Mouse (Mus musculus) liver, embryonic 11.5 days (tissue): ENCODE data around the gene Ascc3. TPM values are rescaled to one million over a fixed set of nuclear protein-coding genes. Genes with fewer than 3 reads are reported as not detected.

Experiments used
- ATAC-seq: fragments of 200-750 bp; cut with Nextera tagmentation; replicated peaks from 2 replicates; pipeline ENCODE4 v1.8.0; 2017; ENCODE audit warnings: moderate number of reproducible peaks, mild to moderate bottlenecking, moderate TSS enrichment, moderate library complexity; ENCODE audit not compliant: low FRiP score
- DNase-seq: peaks from one replicate; pipeline ENCODE4 v3.0.0-alpha.2; 2017; ENCODE audit warnings: low spot score
- H3K27ac ChIP-seq: fragments of 300-500 bp; sonication (generic); 2 replicates; pipeline ENCODE4 v1.5.1; 2014; ENCODE audit warnings: mild to moderate bottlenecking, low read depth, low read length, control low read depth
- H3K27me3 ChIP-seq: fragments of 300-500 bp; sonication (generic); replicated peaks from 2 replicates; pipeline ENCODE4 v1.6.1; 2014; ENCODE audit warnings: low read length, mixed read lengths; ENCODE audit not compliant: control insufficient read depth, insufficient read depth
- H3K36me3 ChIP-seq: fragments of 300-500 bp; sonication (generic); 2 replicates; pipeline ENCODE4 v1.6.1; 2014; ENCODE audit warnings: mild to moderate bottlenecking, low read length, moderate library complexity, mixed read lengths; ENCODE audit not compliant: control insufficient read depth, insufficient read depth
- H3K4me1 ChIP-seq: fragments of 300-500 bp; sonication (generic); replicated peaks from 2 replicates; pipeline ENCODE4 v1.6.1; 2014; ENCODE audit warnings: low read length, mixed read lengths; ENCODE audit not compliant: control insufficient read depth, insufficient read depth
- H3K4me2 ChIP-seq: fragments of 300-500 bp; sonication (generic); 2 replicates; pipeline ENCODE4 v1.6.1; 2014; ENCODE audit warnings: mild to moderate bottlenecking, control low read depth, moderate library complexity
- H3K4me3 ChIP-seq: fragments of 300-500 bp; sonication (generic); 2 replicates; pipeline ENCODE4 v1.5.1; 2014; ENCODE audit warnings: low read depth, low read length, control low read depth
- H3K9ac ChIP-seq: fragments of 300-500 bp; sonication (generic); 2 replicates; pipeline ENCODE4 v1.6.1; 2014; ENCODE audit warnings: low read depth, low read length, control low read depth
- H3K9me3 ChIP-seq: fragments of 300-500 bp; sonication (generic); 2 replicates; pipeline ENCODE4 v1.6.1; 2016; ENCODE audit warnings: low read length, inconsistent platforms, mixed read lengths; ENCODE audit not compliant: control insufficient read depth
- WGBS: fragments of 180-500 bp; shearing (Covaris S2); extraction: QIAGEN DNeasy Blood & Tissue Kit; methylation state at CpG from one replicate; pipeline ENCODE4 v1.1.7; 2014; 5-methylcytosine and 5-hydroxymethylcytosine counted together
- polyA plus RNA-seq: library from polyadenylated mRNA; unstranded; fragments of >200 nt; fragmentation: Nextera tagmentation; extraction: Ambion mirVana; gene quantifications from 2 replicates; pipeline ENCODE4 v1.2.1, GENCODE M21; 2014

The Ascc3 gene
- polyA plus RNA-seq, 1 experiment from 2014 or later = 29.0 TPM

DNA sequence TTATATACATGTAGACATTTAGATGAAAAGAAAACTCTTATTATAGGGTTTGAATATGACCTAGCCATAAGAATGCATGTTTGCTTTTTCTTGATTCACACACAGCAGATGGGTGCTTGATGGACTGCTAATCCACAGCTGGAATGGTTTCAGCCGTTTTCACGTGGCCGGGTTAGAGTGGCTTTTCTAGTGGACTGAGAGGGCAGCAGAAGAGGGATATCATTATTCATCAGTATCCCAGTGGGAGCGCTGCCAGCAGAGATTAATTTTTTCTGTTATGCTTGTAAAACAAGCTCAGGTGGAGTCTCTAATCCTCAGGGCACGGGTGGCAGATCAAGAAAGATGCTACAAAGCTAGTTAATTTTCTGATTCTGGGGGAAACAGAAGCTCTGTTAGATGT, 200.4 kb downstream of the Ascc3 start:
- DNase-seq (no peak), ATAC-seq (no peak)
- Histone ChIP-seq H3K9ac (no peak overlapping the region), H3K36me3 (no peaks in the 10 kb centered on the region; the same call in 1 of the 2 replicates), H3K9me3 (no peaks in the 10 kb centered on the region), H3K4me2 (no peak overlapping the region), H3K27me3 (no peaks in the 10 kb centered on the region), H3K4me3 (no peak overlapping the region), H3K4me1 (no peaks in the 10 kb centered on the region), H3K27ac (no peak overlapping the region)
- WGBS = 81% methylated on average over 5 of the region's 5 CpGs

DNA sequence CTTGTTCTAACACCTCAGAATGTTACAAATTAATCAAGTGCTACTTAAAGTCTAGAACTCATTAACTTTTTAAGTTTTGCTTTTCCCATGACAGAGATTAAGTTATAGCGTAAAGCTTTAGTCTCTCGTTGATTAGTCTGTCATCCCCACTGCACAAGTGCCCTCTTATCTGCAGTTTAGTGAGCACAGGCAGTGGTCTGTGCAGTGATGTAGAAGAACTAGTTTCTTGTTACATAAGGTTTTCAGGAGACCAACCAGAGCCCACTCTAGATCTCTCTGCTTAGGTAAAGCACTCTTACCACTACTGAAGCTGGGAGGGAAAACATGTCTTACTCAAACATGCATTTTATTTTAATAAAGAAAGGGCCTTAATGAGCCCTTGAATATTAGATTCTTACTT, 209.1 kb downstream of the Ascc3 start:
- no peaks in the 10 kb centered on the region for H3K9me3 ChIP-seq
- H3K9ac ChIP-seq = no peak overlapping the region
- H3K4me2 ChIP-seq = no peak overlapping the region
- ATAC-seq (no peak), DNase-seq (no peak)
- H3K36me3 ChIP-seq = no peaks in the 10 kb centered on the region
- no peaks in the 10 kb centered on the region for H3K27me3 ChIP-seq
- no peaks in the 10 kb centered on the region for H3K4me1 ChIP-seq
- WGBS = 59% methylated on average over 2 of the region's 2 CpGs
- H3K4me3 ChIP-seq = no peak overlapping the region
- no peak overlapping the region for H3K27ac ChIP-seq

- no peak overlapping the region for H3K9ac ChIP-seq
- DNase-seq (no peak), ATAC-seq (no peak)
- H3K4me1 ChIP-seq = no peaks in the 10 kb centered on the region
- 85% methylated on average over 2 of the region's 2 CpGs for WGBS
- H3K27ac ChIP-seq = no peak overlapping the region
- H3K4me3 ChIP-seq = no peak overlapping the region
- no peak overlapping the region for H3K4me2 ChIP-seq
- no peaks in the 10 kb centered on the region for H3K27me3 ChIP-seq
- no peaks in the 10 kb centered on the region for H3K9me3 ChIP-seq
- no peaks in the 10 kb centered on the region for H3K36me3 ChIP-seq
Measured at GRCm38 (mm10) chr10:50802380-50802779, 209.9 kb downstream of the Ascc3 start.

- H3K27ac ChIP-seq = no peak overlapping the region
- no peaks in the 10 kb centered on the region for H3K27me3 ChIP-seq
- H3K4me2 ChIP-seq = no peak overlapping the region
- no peaks in the 10 kb centered on the region for H3K9me3 ChIP-seq
- no peaks in the 10 kb centered on the region for H3K36me3 ChIP-seq
- 77% methylated on average over 2 of the region's 2 CpGs for WGBS
- DNase-seq = no peak
- H3K4me1 ChIP-seq = no peaks in the 10 kb centered on the region
- H3K9ac ChIP-seq = no peak overlapping the region
- H3K4me3 ChIP-seq = no peak overlapping the region
- ATAC-seq = no peak
Measured at GRCm38 (mm10) chr10:50806166-50806565, 213.7 kb downstream of the Ascc3 start.

GRCm38 (mm10) chr10:50822363-50822762, 229.9 kb downstream of the Ascc3 start:
- Histone ChIP-seq H3K27ac (no peak overlapping the region), H3K9me3 (no peaks in the 10 kb centered on the region), H3K4me3 (no peak overlapping the region), H3K36me3 (peaks cover 2% of the 10 kb centered on the region), H3K4me1 (no peaks in the 10 kb centered on the region), H3K27me3 (no peaks in the 10 kb centered on the region), H3K4me2 (no peak overlapping the region), H3K9ac (no peak overlapping the region)
- no peak for ATAC-seq
- WGBS = 78% methylated on average over 1 of the region's 1 CpGs
- no peak for DNase-seq

DNA sequence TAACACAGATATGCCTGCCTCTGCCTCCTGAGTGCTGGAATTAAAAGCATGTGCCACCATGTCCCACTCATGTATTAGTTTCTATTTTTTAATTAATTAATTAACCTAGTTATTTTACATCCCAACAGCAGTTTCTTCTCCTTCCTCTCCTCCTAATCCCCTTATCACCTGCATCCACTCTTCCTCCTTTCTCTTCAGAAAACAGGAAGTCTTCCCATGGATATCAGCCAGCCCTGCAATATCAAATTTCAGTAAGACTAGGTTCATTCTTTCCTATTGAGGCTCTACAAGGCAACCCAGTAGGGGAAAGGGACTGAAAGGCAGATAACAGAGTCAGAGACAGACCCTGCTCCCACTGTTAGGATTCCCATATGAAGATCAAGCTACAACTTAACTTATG, 234.4 kb downstream of the Ascc3 start:
- no peaks in the 10 kb centered on the region for H3K27me3 ChIP-seq
- no peak overlapping the region for H3K4me3 ChIP-seq
- H3K27ac ChIP-seq = no peak overlapping the region
- no peak overlapping the region for H3K9ac ChIP-seq
- no peak for DNase-seq
- H3K4me2 ChIP-seq = no peak overlapping the region
- H3K36me3 ChIP-seq = peaks cover 2% of the 10 kb centered on the region
- H3K4me1 ChIP-seq = no peaks in the 10 kb centered on the region
- no peaks in the 10 kb centered on the region for H3K9me3 ChIP-seq
- no peak for ATAC-seq

DNA sequence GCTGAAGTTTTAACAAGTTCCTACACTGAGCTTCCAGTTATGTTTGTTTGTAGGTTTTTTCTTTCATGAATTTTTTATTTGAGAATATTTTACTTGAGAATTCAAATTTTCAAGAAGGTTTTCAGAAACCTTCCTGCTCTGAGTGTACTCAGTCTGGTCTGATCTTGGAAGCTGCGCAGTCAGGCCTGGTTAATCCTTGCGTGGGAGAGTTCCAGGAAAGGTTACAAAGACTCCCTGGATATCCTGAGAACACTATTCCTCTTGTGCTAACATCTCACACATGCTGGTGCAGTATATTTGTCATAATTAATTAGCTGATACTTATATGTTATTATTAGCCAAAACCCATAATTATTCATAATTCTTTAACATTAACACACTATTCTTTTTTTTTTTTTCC, 242.1 kb downstream of the Ascc3 start:
- H3K9me3 ChIP-seq = no peaks in the 10 kb centered on the region
- H3K36me3 ChIP-seq = no peaks in the 10 kb centered on the region
- DNase-seq (no peak), ATAC-seq (no peak)
- no peaks in the 10 kb centered on the region for H3K27me3 ChIP-seq
- H3K4me3 ChIP-seq = no peak overlapping the region
- 83% methylated on average over 2 of the region's 2 CpGs for WGBS
- H3K4me2 ChIP-seq = no peak overlapping the region
- no peaks in the 10 kb centered on the region for H3K4me1 ChIP-seq
- H3K9ac ChIP-seq = no peak overlapping the region
- no peak overlapping the region for H3K27ac ChIP-seq

DNA sequence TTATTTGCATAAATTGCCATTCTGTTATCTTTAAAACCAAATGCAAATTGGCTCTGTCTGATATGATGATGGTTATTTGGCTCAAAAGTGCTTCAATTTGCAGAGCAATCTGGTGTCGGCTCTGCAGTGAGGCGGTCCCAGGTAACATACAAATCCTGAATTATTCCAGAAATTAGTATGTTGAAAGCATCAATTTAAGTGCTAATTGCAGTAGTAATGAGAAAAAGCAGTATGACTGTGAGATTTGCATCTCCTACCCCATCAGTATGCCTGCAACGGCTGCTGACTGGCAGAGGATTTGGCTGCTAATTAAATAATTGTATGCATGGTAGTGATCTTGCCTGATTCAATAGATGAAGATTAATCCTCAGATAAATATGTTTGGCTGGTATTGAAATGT, 250.9 kb downstream of the Ascc3 start:
- Histone ChIP-seq H3K9me3 (no peaks in the 10 kb centered on the region), H3K4me1 (no peaks in the 10 kb centered on the region), H3K4me3 (no peak overlapping the region), H3K36me3 (peaks cover 3% of the 10 kb centered on the region; the same call in 1 of the 2 replicates), H3K9ac (no peak overlapping the region), H3K4me2 (no peak overlapping the region), H3K27ac (no peak overlapping the region), H3K27me3 (no peaks in the 10 kb centered on the region)
- WGBS = 89% methylated on average over 3 of the region's 3 CpGs
- no peak for ATAC-seq
- no peak for DNase-seq

- Histone ChIP-seq H3K4me2 (no peak overlapping the region), H3K9me3 (no peaks in the 10 kb centered on the region), H3K27ac (no peak overlapping the region), H3K9ac (no peak overlapping the region), H3K4me3 (no peak overlapping the region), H3K4me1 (no peaks in the 10 kb centered on the region), H3K27me3 (no peaks in the 10 kb centered on the region), H3K36me3 (no peaks in the 10 kb centered on the region)
- DNase-seq (no peak), ATAC-seq (no peak)
- 59% methylated on average over 4 of the region's 4 CpGs for WGBS
Measured at GRCm38 (mm10) chr10:50868202-50868601, 275.7 kb downstream of the Ascc3 start.
